Mouse (Mus musculus) C2C12 (cell line): ENCODE data around the gene Mrc2.

ENCODE experiments used
- MAX ChIP-seq: IDR thresholded peaks from one replicate; pipeline ENCODE4 v1.6.1; 2011; ENCODE audit warnings: mild to moderate bottlenecking, control low read depth
- USF1 ChIP-seq: IDR thresholded peaks from one replicate; pipeline ENCODE4 v1.6.1; 2011; ENCODE audit warnings: low read depth, mild to moderate bottlenecking, control low read depth, moderate library complexity

DNA sequence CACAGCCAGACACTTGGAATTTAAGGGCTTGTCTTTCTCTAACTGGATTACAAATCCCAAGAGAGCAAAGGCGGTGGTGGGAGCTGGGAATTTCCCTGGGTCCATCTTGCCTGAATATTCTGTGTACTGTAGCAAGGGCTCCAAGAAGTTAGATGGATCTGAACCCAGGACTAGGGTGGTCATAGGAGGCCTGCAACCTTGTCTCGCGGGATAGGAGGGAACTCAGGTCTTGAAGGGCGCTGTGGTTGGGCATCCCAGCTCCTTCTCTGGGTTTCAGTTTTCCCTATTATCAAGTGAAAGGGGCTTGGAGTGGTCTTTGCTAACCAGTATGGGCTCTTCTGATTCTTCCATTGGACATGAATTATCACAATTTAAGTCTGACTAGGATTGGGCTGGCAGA is 23.7 kb downstream of the Mrc2 start:
- TF ChIP-seq MAX = no peak
- no peak for TF ChIP-seq USF1
